Mouse (Mus musculus) CH12.LX (cell line): ENCODE data around the gene Arsb.

Experiments used
- CTCF ChIP-seq, 2 experiments: IDR thresholded peaks in 1 of 2; conservative IDR thresholded peaks in 1 of 2; 2 replicates each; pipeline ENCODE4 v1.5.1; 2011 to 2012; ENCODE audit warnings: low read depth in 2 of 2, low read length in 2 of 2, improper control_type of control experiment in 1 of 2, inconsistent platforms in 1 of 2, mild to moderate bottlenecking in 1 of 2, moderate library complexity in 1 of 2
- EP300 ChIP-seq: IDR thresholded peaks from 2 replicates; pipeline ENCODE4 v1.6.1; 2011; ENCODE audit warnings: low read length, improper control_type of control experiment
- HCFC1 ChIP-seq: IDR thresholded peaks from 2 replicates; pipeline ENCODE4 v1.6.1; 2012; ENCODE audit warnings: low read depth, mild to moderate bottlenecking, inconsistent platforms, low read length, improper control_type of control experiment
- MAFK ChIP-seq: IDR thresholded peaks from 2 replicates; pipeline ENCODE4 v1.6.1; 2011; ENCODE audit warnings: low read length, improper control_type of control experiment; ENCODE audit not compliant: insufficient replicate concordance
- MEF2A ChIP-seq: IDR thresholded peaks from 2 replicates; pipeline ENCODE4 v1.6.1; 2014; ENCODE audit warnings: low read depth, mild to moderate bottlenecking, inconsistent platforms, low read length, improper control_type of control experiment, borderline replicate concordance
- POLR2A ChIP-seq: IDR thresholded peaks from 2 replicates; pipeline ENCODE4 v1.6.1; 2011; ENCODE audit warnings: low read depth, mild to moderate bottlenecking, improper control_type of control experiment, low read length
- POLR2AphosphoS2 ChIP-seq: IDR thresholded peaks from 2 replicates; pipeline ENCODE4 v1.6.1; 2011; ENCODE audit warnings: low read depth, low read length, improper control_type of control experiment
- TBP ChIP-seq: conservative IDR thresholded peaks from 2 replicates; pipeline ENCODE4 v1.6.1; 2011; ENCODE audit warnings: low read depth, low read length, improper control_type of control experiment
- TCF12 ChIP-seq: IDR thresholded peaks from 2 replicates; pipeline ENCODE4 v1.6.1; 2014; ENCODE audit warnings: low read depth, mild to moderate bottlenecking, inconsistent platforms, low read length, improper control_type of control experiment

- TF ChIP-seq POLR2A (no peak), TCF12 (no peak), MAFK (no peak), MEF2A (no peak), HCFC1 (no peak), POLR2AphosphoS2 (no peak), CTCF (conservative IDR thresholded peaks at IDR 0.05 in 1 of 2, IDR thresholded peaks at IDR 0.05 in 1 of 2; ENCODE audit: low read depth in 2 of 2, low read length in 2 of 2) (no peak), TBP (no peak), EP300 (no peak)
These were observed 179.6 kb downstream of the Arsb start for GRCm38 (mm10) chr13:93950996-93951395.
